Mouse (Mus musculus) spleen, adult 2 months (tissue): ENCODE measurements around the gene Plekha3.

Experiments used
- CTCF ChIP-seq: fragments of 200-500 bp; IDR thresholded peaks from 2 replicates; pipeline ENCODE4 v1.5.1; 2011; ENCODE audit warnings: mild to moderate bottlenecking, inconsistent platforms; ENCODE audit not compliant: insufficient read depth, insufficient read length, insufficient replicate concordance; ENCODE audit errors: extremely low read depth
- POLR2A ChIP-seq: fragments of 200-500 bp; IDR thresholded peaks from 2 replicates; pipeline ENCODE4 v1.6.1; 2011; ENCODE audit warnings: low read depth, low read length, inconsistent platforms

GRCm38 (mm10) chr2:76667200-76667599 lies 7.9 kb upstream of the Plekha3 start:
- TF ChIP-seq POLR2A (no peak), CTCF (no peak)
